Mouse (Mus musculus) hindbrain, embryonic 14.5 days (tissue): ENCODE measurements at regions not wholly inside any gene's neighbourhood (a gene's known extent, or its start where the extent isn't known, plus 50 kb on each side); places are given as distances from the start of the nearest gene placed in this dataset.

Source experiments
- ATAC-seq: fragments of 200-750 bp; cut with Nextera tagmentation; 2 replicates; pipeline ENCODE4 v1.8.0; 2017; ENCODE audit warnings: moderate number of reproducible peaks, mild to moderate bottlenecking, moderate TSS enrichment, moderate library complexity; ENCODE audit not compliant: low FRiP score
- DNase-seq: peaks from one replicate; pipeline ENCODE4 v3.0.0-alpha.2; 2015; ENCODE audit warnings: low spot score
- H3K27ac ChIP-seq: fragments of 300-500 bp; sonication (generic); 2 replicates; pipeline ENCODE4 v1.5.1; 2014; ENCODE audit warnings: mild to moderate bottlenecking, moderate library complexity
- H3K27me3 ChIP-seq: fragments of 300-500 bp; sonication (generic); 2 replicates; pipeline ENCODE4 v1.6.1; 2014; ENCODE audit warnings: mild to moderate bottlenecking, low read length, mixed read lengths; ENCODE audit not compliant: control insufficient read depth, insufficient read depth
- H3K36me3 ChIP-seq: fragments of 300-500 bp; sonication (generic); replicated peaks from 2 replicates; pipeline ENCODE4 v1.6.1; 2014; ENCODE audit not compliant: control insufficient read depth, insufficient read depth
- H3K4me1 ChIP-seq: fragments of 300-500 bp; sonication (generic); replicated peaks from 2 replicates; pipeline ENCODE4 v1.6.1; 2014; ENCODE audit warnings: antibody characterized with exemption, low read length, mixed read lengths; ENCODE audit not compliant: control insufficient read depth, insufficient read depth
- H3K4me2 ChIP-seq: fragments of 300-500 bp; sonication (generic); replicated peaks from 2 replicates; pipeline ENCODE4 v1.6.1; 2014; ENCODE audit warnings: mild to moderate bottlenecking, moderate library complexity
- H3K4me3 ChIP-seq: fragments of 300-500 bp; sonication (generic); replicated peaks from 2 replicates; pipeline ENCODE4 v1.5.1; 2014; ENCODE audit warnings: mild to moderate bottlenecking, low read length
- H3K9ac ChIP-seq: fragments of 300-500 bp; sonication (generic); 2 replicates; pipeline ENCODE4 v1.6.1; 2014
- H3K9me3 ChIP-seq: fragments of 300-500 bp; sonication (generic); 2 replicates; pipeline ENCODE4 v1.6.1; 2016; ENCODE audit warnings: low read length; ENCODE audit not compliant: control insufficient read depth
- WGBS: fragments of 180-500 bp; shearing (Covaris S2); extraction: QIAGEN DNeasy Blood & Tissue Kit; methylation state at CpG from one replicate; pipeline ENCODE4 v1.1.7; 2014; 5-methylcytosine and 5-hydroxymethylcytosine counted together

GRCm38 (mm10) chr11:114352146-114352795 is 285.4 kb upstream of the Sdk2 start:
- Histone ChIP-seq H3K27ac (no peak overlapping the region), H3K9me3 (no peaks in the 10 kb centered on the region), H3K27me3 (no peaks in the 10 kb centered on the region), H3K4me3 (no peak overlapping the region), H3K9ac (no peak overlapping the region), H3K4me1 (no peaks in the 10 kb centered on the region; the same call in 1 of the 2 replicates), H3K4me2 (no peak overlapping the region), H3K36me3 (no peaks in the 10 kb centered on the region)
- ATAC-seq (no peak), DNase-seq (no peak)
- WGBS = 60% methylated on average over 4 of the region's 4 CpGs

DNA sequence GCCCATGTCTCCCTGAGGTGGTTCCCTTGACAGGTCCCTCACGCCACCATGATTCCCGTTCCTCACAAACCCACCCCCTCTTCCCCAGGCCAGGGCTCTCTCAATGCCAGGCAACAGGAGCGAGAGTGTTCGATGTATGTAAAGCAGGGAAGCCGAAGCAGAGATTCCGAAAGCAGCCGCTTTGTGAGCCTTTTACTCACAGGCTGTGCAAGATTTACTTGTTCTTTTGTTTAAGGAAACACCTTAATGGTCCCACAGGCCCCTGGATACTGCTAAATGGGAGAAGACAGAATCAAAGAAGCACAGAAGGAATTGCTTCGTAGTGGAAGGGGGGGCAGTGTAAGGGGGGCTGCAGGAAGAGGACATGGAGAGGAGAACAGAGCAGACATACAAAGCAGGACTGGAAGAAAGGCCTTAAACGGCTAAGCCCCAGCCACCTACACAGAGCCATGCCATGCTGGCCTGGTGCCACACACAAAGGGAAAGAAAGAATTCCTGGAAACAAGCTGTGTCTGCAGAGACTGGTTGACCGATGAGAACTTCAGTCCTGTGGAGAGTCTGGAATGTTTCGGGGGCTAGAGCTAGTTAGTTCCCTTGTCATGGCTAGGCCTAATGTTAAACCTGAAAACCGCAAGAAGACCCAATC is 270.1 kb upstream of the Sdk2 start:
- ATAC-seq = 0 out of 2 replicates have a peak, but pooled peaks have one; percentile 34
- WGBS = 38% methylated on average over 12 of the region's 12 CpGs
- no peak overlapping the region for H3K4me2 ChIP-seq
- no peak overlapping the region for H3K9ac ChIP-seq
- no peaks in the 10 kb centered on the region for H3K9me3 ChIP-seq
- no peaks in the 10 kb centered on the region for H3K27me3 ChIP-seq
- H3K27ac ChIP-seq = peak overlapping the region; percentile 30; the same call in 1 of the 2 replicates
- no peaks in the 10 kb centered on the region for H3K36me3 ChIP-seq
- H3K4me1 ChIP-seq = peaks cover 16% of the 10 kb centered on the region
- DNase-seq = no peak
- no peak overlapping the region for H3K4me3 ChIP-seq

DNA sequence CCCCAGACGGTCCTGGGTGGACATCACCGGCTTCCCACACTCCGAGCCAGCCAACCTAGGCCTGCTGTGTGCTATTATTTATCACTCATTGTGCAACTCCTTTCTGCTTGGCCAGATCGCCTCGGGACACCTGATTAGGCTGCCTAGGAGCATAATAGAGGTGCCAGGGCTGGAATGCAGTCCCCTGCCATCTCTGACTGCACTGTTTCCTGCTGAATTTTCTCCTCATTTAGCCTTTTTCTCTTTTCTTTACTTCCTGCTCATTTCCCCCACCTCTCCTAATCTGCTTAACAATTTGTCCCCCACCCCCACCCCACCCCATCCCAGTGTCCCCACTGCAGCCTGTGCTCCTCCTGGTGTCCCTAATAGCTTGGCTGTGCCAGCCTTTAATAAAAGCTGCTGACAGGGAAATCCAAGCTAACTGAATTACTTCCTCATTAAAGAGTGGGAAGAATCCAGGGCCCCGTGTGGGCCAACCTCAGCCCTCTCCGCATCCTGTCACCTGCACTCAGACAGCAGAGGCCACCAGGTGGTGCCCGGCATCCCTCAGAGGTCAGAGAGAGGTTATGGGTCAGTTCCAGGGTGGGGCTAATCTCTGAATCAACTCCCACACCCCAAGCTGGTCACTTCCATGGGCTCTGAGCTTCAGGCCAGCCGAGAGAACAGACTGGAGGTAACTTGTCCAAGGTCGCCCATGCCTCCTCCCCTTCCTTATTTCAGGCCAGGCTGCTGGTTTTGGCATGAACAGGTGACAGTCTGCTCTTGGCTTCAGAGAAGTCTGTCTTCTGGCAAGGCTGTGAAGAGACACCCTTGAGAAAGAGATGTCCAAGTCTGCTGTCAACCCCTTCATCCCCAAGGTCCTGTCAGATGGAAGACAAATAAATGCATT is 269.3 kb upstream of the Sdk2 start:
- no peaks in the 10 kb centered on the region for H3K36me3 ChIP-seq
- H3K27me3 ChIP-seq = no peaks in the 10 kb centered on the region
- ATAC-seq (peak; percentile 27; the same call in 1 of the 2 replicates), DNase-seq (no peak)
- H3K4me1 ChIP-seq = peaks cover 16% of the 10 kb centered on the region
- no peaks in the 10 kb centered on the region for H3K9me3 ChIP-seq
- H3K27ac ChIP-seq = peak overlapping the region; percentile 30; the same call in 1 of the 2 replicates
- H3K4me2 ChIP-seq = no peak overlapping the region
- H3K9ac ChIP-seq = no peak overlapping the region; the same call in 1 of the 2 replicates
- H3K4me3 ChIP-seq = no peak overlapping the region
- 26% methylated on average over 10 of the region's 10 CpGs for WGBS

GRCm38 (mm10) chr11:114331579-114332150 is 264.8 kb upstream of the Sdk2 start:
- no peak overlapping the region for H3K4me3 ChIP-seq
- no peaks in the 10 kb centered on the region for H3K9me3 ChIP-seq
- H3K27me3 ChIP-seq = no peaks in the 10 kb centered on the region
- DNase-seq (no peak), ATAC-seq (no peak)
- no peak overlapping the region for H3K4me2 ChIP-seq
- H3K36me3 ChIP-seq = no peaks in the 10 kb centered on the region
- 71% methylated on average over 5 of the region's 5 CpGs for WGBS
- peaks cover 11% of the 10 kb centered on the region for H3K4me1 ChIP-seq
- H3K9ac ChIP-seq = no peak overlapping the region
- H3K27ac ChIP-seq = no peak overlapping the region

DNA sequence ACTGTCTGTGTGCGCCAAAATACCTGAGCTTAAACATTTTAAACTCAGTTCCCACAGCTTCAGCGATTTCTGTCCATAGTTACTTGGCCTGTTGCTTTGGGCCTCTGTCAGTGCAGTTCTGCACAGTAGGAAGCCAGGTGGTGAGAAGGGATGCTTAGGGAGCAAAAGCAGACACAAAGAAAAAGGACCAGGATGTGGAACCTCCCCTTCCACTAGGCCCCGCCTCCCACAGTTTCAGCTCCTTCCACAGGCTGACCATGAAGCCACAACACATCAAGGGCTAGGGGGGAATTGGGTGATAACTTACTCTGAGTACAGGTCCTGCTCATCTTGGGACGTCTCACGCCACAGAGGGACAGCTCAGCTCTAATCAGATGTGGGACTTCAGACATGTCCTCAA is 263.5 kb upstream of the Sdk2 start:
- Histone ChIP-seq H3K9me3 (no peaks in the 10 kb centered on the region), H3K4me3 (no peak overlapping the region), H3K27me3 (no peaks in the 10 kb centered on the region), H3K27ac (no peak overlapping the region), H3K9ac (no peak overlapping the region), H3K4me1 (no peaks in the 10 kb centered on the region), H3K4me2 (no peak overlapping the region), H3K36me3 (no peaks in the 10 kb centered on the region)
- 91% methylated on average over 5 of the region's 5 CpGs for WGBS
- no peak for DNase-seq
- no peak for ATAC-seq

DNA sequence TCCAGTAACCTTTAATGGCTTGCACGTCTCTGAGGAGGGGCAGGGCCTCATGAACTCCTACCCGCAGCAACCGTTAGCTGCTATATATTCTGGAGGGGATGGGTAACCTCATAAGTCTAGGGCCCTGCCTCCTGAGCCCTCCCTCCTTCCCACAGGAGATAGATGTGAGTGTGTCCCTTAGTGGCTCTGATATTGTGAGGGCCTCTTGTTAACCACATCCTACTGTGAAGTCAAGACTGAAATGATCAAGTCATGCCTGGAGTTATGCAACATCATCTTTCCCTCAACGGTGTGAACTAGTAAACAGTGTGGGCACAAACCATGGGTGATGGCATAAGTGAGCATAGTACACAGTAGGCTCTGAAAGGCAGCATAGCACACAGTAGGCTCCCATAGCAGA is 255.8 kb upstream of the Sdk2 start:
- DNase-seq (no peak), ATAC-seq (no peak)
- Histone ChIP-seq H3K4me2 (no peak overlapping the region), H3K4me1 (no peaks in the 10 kb centered on the region; the same call in 1 of the 2 replicates), H3K27ac (no peak overlapping the region), H3K36me3 (no peaks in the 10 kb centered on the region), H3K9me3 (no peaks in the 10 kb centered on the region), H3K9ac (no peak overlapping the region), H3K4me3 (no peak overlapping the region), H3K27me3 (no peaks in the 10 kb centered on the region)
- 88% methylated on average over 4 of the region's 4 CpGs for WGBS

GRCm38 (mm10) chr11:114321974-114322373 is 255.1 kb upstream of the Sdk2 start:
- Histone ChIP-seq H3K4me1 (no peaks in the 10 kb centered on the region; the same call in 1 of the 2 replicates), H3K9me3 (no peaks in the 10 kb centered on the region), H3K9ac (no peak overlapping the region), H3K4me3 (no peak overlapping the region), H3K27ac (no peak overlapping the region), H3K27me3 (no peaks in the 10 kb centered on the region), H3K4me2 (no peak overlapping the region), H3K36me3 (no peaks in the 10 kb centered on the region)
- WGBS = 78% methylated on average over 12 of the region's 12 CpGs
- DNase-seq (no peak), ATAC-seq (no peak)

DNA sequence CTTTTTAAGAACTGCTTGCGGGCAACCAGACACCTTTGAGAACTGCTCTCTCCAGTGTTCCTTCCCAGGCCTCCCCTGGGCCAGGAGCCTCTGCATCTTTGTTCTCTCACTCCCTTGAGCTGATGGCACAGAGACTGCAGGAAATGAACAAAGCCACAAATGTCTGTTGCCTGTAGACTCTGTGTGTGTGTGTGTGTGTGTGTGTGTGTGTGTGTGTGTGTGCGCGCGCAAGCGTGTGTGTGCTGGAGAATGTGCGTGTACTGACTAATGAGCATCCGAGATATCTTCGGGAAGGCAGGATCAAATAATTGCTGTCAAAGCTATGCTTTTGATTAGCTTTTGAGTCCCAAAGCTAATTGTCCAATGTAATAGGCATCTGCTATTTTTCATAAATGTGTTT is 254.7 kb upstream of the Sdk2 start:
- no peaks in the 10 kb centered on the region for H3K27me3 ChIP-seq
- H3K4me1 ChIP-seq = no peaks in the 10 kb centered on the region; the same call in 1 of the 2 replicates
- ATAC-seq (no peak), DNase-seq (no peak)
- no peak overlapping the region for H3K9ac ChIP-seq
- 63% methylated on average over 8 of the region's 8 CpGs for WGBS
- H3K27ac ChIP-seq = peak overlapping the region; percentile 43; the same call in 1 of the 2 replicates
- no peak overlapping the region for H3K4me2 ChIP-seq
- no peaks in the 10 kb centered on the region for H3K36me3 ChIP-seq
- no peaks in the 10 kb centered on the region for H3K9me3 ChIP-seq
- no peak overlapping the region for H3K4me3 ChIP-seq

DNA sequence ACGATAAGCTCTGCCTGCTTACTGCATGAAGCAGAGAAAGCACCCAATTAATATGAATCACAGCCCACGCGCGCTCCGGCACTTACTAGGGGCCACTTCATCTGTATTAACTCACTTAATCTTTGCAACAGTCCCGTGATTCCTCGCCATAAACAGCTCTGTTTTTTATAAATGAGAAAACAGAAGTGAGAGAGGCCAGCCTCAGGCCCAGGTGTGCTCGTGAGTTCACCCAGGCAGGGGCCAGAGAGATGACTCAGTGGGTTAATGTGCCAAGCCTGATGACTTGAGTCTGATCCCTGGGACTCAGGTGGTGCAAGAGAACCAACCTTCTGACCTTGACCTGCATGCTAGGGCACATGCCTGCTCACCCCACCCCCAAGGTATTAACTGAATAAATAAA is 248.4 kb upstream of the Sdk2 start:
- 76% methylated on average over 8 of the region's 8 CpGs for WGBS

More for the DNA sequence above, 248.4 kb upstream of the Sdk2 start:
- H3K27ac ChIP-seq = no peak overlapping the region
- no peak overlapping the region for H3K9ac ChIP-seq
- no peak for ATAC-seq
- H3K27me3 ChIP-seq = peaks cover 4% of the 10 kb centered on the region; the same call in 1 of the 2 replicates
- H3K36me3 ChIP-seq = no peaks in the 10 kb centered on the region
- no peak overlapping the region for H3K4me2 ChIP-seq
- H3K4me1 ChIP-seq = peaks cover 6% of the 10 kb centered on the region; the same call in 1 of the 2 replicates
- no peak for DNase-seq
- no peak overlapping the region for H3K4me3 ChIP-seq
- no peaks in the 10 kb centered on the region for H3K9me3 ChIP-seq
